In the genomic region with DNA sequence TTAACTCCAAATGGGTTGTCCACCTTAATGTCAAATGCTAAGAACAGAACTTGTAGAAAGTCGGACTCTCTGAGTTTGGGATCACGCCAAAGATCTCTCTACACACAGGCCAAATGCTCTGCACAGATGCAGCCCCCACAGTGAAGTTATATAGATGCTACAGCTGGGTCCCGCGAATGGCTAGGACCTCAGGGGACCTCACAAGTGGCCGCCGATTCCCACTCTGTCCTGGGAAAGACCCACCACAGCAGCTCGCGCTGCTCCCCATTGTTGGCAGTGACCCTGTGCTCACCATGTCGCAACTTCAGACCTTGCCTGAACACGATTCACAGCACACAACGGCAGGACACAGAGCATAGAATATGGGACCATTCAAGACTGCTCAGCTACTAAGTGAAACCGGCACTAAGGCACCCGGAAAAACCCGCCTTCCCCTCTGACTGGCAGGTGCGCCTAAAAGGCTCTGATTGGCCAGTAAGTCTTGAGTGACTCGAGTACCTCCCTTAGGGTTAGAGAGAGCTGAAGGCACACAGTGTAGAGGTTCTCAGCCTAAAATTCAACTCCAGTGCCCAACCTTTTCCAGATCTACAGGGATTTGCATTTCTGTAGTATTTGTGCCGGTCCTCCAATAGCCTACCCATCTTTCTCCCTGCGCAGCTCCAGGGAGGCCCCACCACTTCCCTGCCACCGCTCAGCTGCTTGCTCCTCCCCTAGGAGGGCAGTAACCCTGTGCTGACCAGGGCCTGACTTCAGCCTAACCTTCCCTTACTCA, we compare ENCODE assay signal across 8 mouse cellular contexts. TPM values are rescaled to one million over a fixed set of nuclear protein-coding genes. Genes with fewer than 3 reads are reported as not detected.
A peak's percentile ranks its signal among the peaks of the same experiment; 100 is the strongest.
DNase-seq lines count a peak whose midpoint lies in the region; ATAC-seq lines count a peak whose summit lies in the region.

No protein-coding gene starts in this region.

- H3K9me3 ChIP-seq in hindbrain, embryonic 12.5 days (replicated peaks): peaks cover 4% of the 10 kb centered on the region; the same call in 1 of the 2 replicates

- ATAC-seq in hindbrain, embryonic 12.5 days (ENCODE audit: low FRiP score): peak; percentile 98

- H3K27me3 ChIP-seq in hindbrain, embryonic 12.5 days: no peaks in the 10 kb centered on the region

- H3K4me3 ChIP-seq in hindbrain, embryonic 12.5 days: peak overlapping the region; percentile 51

- peak overlapping the region; percentile 51 for H3K4me2 ChIP-seq in hindbrain, embryonic 12.5 days (replicated peaks)

- no peak overlapping the region for H3K27ac ChIP-seq in hindbrain, embryonic 12.5 days

- WGBS in hindbrain, embryonic 12.5 days: 2% methylated on average over 19 of the region's 19 CpGs

- no peaks in the 10 kb centered on the region for H3K4me1 ChIP-seq in hindbrain, embryonic 12.5 days

- H3K36me3 ChIP-seq in hindbrain, embryonic 12.5 days: no peaks in the 10 kb centered on the region

- H3K9ac ChIP-seq in hindbrain, embryonic 12.5 days: peak overlapping the region; percentile 63

- peak; percentile 89 for DNase-seq in Muller cell, postnatal 12 days (ENCODE audit: inconsistent ontology term)
- peak; percentile 86 for DNase-seq in cerebellum, adult 9-11 months
- DNase-seq in frontal cortex, postnatal 10 days (ENCODE audit: low spot score in 2 of 2): peak; percentile 74 to 77
- DNase-seq in layer of hippocampus, postnatal 14 days (ENCODE audit: low spot score in 2 of 2): peak; percentile 83 to 89
- DNase-seq in lung, postnatal 14 days: peak; percentile 82
- DNase-seq in retina, adult 2 months (ENCODE audit: low read depth, low spot score): peak; percentile 50
- peak; percentile 78 to 82 for DNase-seq in thymus, postnatal 36 days

RNA-seq across cellular contexts. Expression of a gene that starts 14.5 kb away (rescaled TPM):
- 5.4 and 7.5 TPM in 2 replicates for polyA plus RNA-seq in hindbrain, embryonic 12.5 days (2016; fragmentation: Nextera tagmentation; extraction: Ambion mirVana)
- total RNA-seq in layer of hippocampus, postnatal 14 days (2021): 1 to 10 TPM; 6.3 to 7.8 TPM

RNA-seq across cellular contexts. Expression of a gene that starts 36.4 kb away (rescaled TPM):
- 1.0 and 1.1 TPM in 2 replicates for polyA plus RNA-seq in hindbrain, embryonic 12.5 days (2016; fragmentation: Nextera tagmentation; extraction: Ambion mirVana)
- total RNA-seq in layer of hippocampus, postnatal 14 days (2021): under 1 TPM; 0.48 to 0.62 TPM

RNA-seq across cellular contexts. Expression of a gene that starts 41.9 kb away (rescaled TPM):
- polyA plus RNA-seq in hindbrain, embryonic 12.5 days (2016; fragmentation: Nextera tagmentation; extraction: Ambion mirVana): 1.3 and 1.6 TPM in 2 replicates
- total RNA-seq in layer of hippocampus, postnatal 14 days (2021): 1 to 10 TPM; 2.8 to 3.7 TPM

RNA-seq across cellular contexts. Expression of a gene that starts 50.2 kb away (rescaled TPM):
- polyA plus RNA-seq in hindbrain, embryonic 12.5 days (2016; fragmentation: Nextera tagmentation; extraction: Ambion mirVana): 53.7 and 55.8 TPM in 2 replicates
- total RNA-seq in layer of hippocampus, postnatal 14 days (2021): 10 to 100 TPM; 76.3 to 84.0 TPM

RNA-seq across cellular contexts. Expression of a gene that starts 52.1 kb away (rescaled TPM):
- 11.4 and 12.5 TPM in 2 replicates for polyA plus RNA-seq in hindbrain, embryonic 12.5 days (2016; fragmentation: Nextera tagmentation; extraction: Ambion mirVana)
- 10 to 100 TPM; 15.5 to 16.5 TPM for total RNA-seq in layer of hippocampus, postnatal 14 days (2021)
